Mouse (Mus musculus): ENCODE data around the gene Tmem274. TPM values are rescaled to one million over a fixed set of nuclear protein-coding genes. Genes with fewer than 3 reads are reported as not detected.

The Tmem274 gene
- total RNA-seq, 2 experiments from 2014 or later = not detected

- DNase-seq (ENCODE audit: low spot score in 2 of 2) = no peak
Observed at GRCm38 (mm10) chr4:149521258-149521657, 44.1 kb downstream of the Tmem274 start.

GRCm38 (mm10) chr4:149523961-149524360 is 46.8 kb downstream of the Tmem274 start:
- no peak for DNase-seq (ENCODE audit: low spot score in 2 of 2)

- no peak for DNase-seq (ENCODE audit: low spot score in 2 of 2)
Observed at GRCm38 (mm10) chr4:149525170-149525569, 48.0 kb downstream of the Tmem274 start.

- no peak for DNase-seq (ENCODE audit: low spot score in 2 of 2)
Observed at GRCm38 (mm10) chr4:149525811-149526210, 48.6 kb downstream of the Tmem274 start.

GRCm38 (mm10) chr4:149526330-149526729 is 49.2 kb downstream of the Tmem274 start:
- no peak for DNase-seq (ENCODE audit: low spot score in 2 of 2)

GRCm38 (mm10) chr4:149527621-149528354 is 50.6 kb downstream of the Tmem274 start:
- DNase-seq (ENCODE audit: low spot score in 2 of 2) = no peak

- no peak for DNase-seq (ENCODE audit: low spot score in 2 of 2)
Observed at GRCm38 (mm10) chr4:149529691-149530090, 52.5 kb downstream of the Tmem274 start.

Other genes starting within 250 kb of the Tmem274 start
- 100 to 1,000 TPM; 402 to 413 TPM for gene Kif1b, start 169.7 kb upstream of the Tmem274 start, total RNA-seq (2021)
- 100 to 1,000 TPM; 113 to 119 TPM for gene Ube4b, start 50.6 kb upstream of the Tmem274 start, total RNA-seq (2021)
- not detected for gene Rbp7, start 22.4 kb upstream of the Tmem274 start, total RNA-seq (2021)
- 1 to 10 TPM; 6.5 to 7.6 TPM for gene Nmnat1, start 7.8 kb downstream of the Tmem274 start, total RNA-seq (2021)
- 10 to 100 TPM; 35.7 to 36.4 TPM for gene Lzic, start 7.9 kb downstream of the Tmem274 start, total RNA-seq (2021)
- 10 to 100 TPM; 75.4 to 82.9 TPM for gene Ctnnbip1, start 40.9 kb downstream of the Tmem274 start, total RNA-seq (2021)
- 100 to 1,000 TPM; 726 TPM for gene Clstn1, start 109.1 kb downstream of the Tmem274 start, total RNA-seq (2021)
- 10 to 100 TPM; 28.6 to 30.4 TPM for gene Pik3cd, start 225.2 kb downstream of the Tmem274 start, total RNA-seq (2021)

Measured in layer of hippocampus, postnatal 10 days (tissue).